Mouse (Mus musculus): Measurements from ENCODE around the gene Actn4. TPM values are rescaled to one million over a fixed set of nuclear protein-coding genes. Genes with fewer than 3 reads are reported as not detected.

Gene Actn4
- polyA plus RNA-seq, 1 experiment from 2014 or later: 166 TPM

GRCm38 (mm10) chr7:28944756-28945415, 17.3 kb downstream of the Actn4 start:
- peaks cover 58% of the 10 kb centered on the region for H3K36me3 ChIP-seq
- no peaks in the 10 kb centered on the region for H3K9me3 ChIP-seq (replicated peaks)
- H3K4me2 ChIP-seq: no peak overlapping the region
- H3K27me3 ChIP-seq (replicated peaks): no peaks in the 10 kb centered on the region
- H3K9ac ChIP-seq: no peak overlapping the region
- peak overlapping the region; percentile 75 for H3K27ac ChIP-seq
- ATAC-seq: no peak
- H3K4me3 ChIP-seq: no peak overlapping the region
- H3K4me1 ChIP-seq: peaks cover 98% of the 10 kb centered on the region
- 56% methylated on average over 6 of the region's 6 CpGs for WGBS (ENCODE audit: insufficient replicate concordance)

- no peak overlapping the region for H3K4me2 ChIP-seq
- H3K27me3 ChIP-seq (replicated peaks): no peaks in the 10 kb centered on the region
- peaks cover 51% of the 10 kb centered on the region for H3K36me3 ChIP-seq
- peaks cover 98% of the 10 kb centered on the region for H3K4me1 ChIP-seq
- WGBS (ENCODE audit: insufficient replicate concordance): 65% methylated on average over 5 of the region's 5 CpGs
- ATAC-seq: no peak
- H3K27ac ChIP-seq: peak overlapping the region; percentile 61; the same call in 1 of the 2 replicates
- H3K9me3 ChIP-seq (replicated peaks): no peaks in the 10 kb centered on the region
- no peak overlapping the region for H3K9ac ChIP-seq
- H3K4me3 ChIP-seq: no peak overlapping the region
These were observed 18.5 kb downstream of the Actn4 start for GRCm38 (mm10) chr7:28943451-28944180.

- Histone ChIP-seq H3K36me3 (peaks cover 46% of the 10 kb centered on the region), H3K4me3 (no peak overlapping the region), H3K9me3 (replicated peaks) (no peaks in the 10 kb centered on the region), H3K4me1 (peaks cover 97% of the 10 kb centered on the region), H3K9ac (no peak overlapping the region), H3K27ac (peak overlapping the region; percentile 55), H3K4me2 (no peak overlapping the region), H3K27me3 (replicated peaks) (no peaks in the 10 kb centered on the region)
- 67% methylated on average over 4 of the region's 4 CpGs for WGBS (ENCODE audit: insufficient replicate concordance)
- ATAC-seq: no peak
These were observed 20.6 kb downstream of the Actn4 start for GRCm38 (mm10) chr7:28941542-28941941.

- no peak for ATAC-seq
- WGBS (ENCODE audit: insufficient replicate concordance): 79% methylated on average over 4 of the region's 4 CpGs
- H3K9ac ChIP-seq: no peak overlapping the region
These were observed 21.0 kb downstream of the Actn4 start for GRCm38 (mm10) chr7:28941129-28941528.

GRCm38 (mm10) chr7:28939418-28940183, 22.5 kb downstream of the Actn4 start:
- H3K4me3 ChIP-seq: no peak overlapping the region
- H3K36me3 ChIP-seq: peaks cover 53% of the 10 kb centered on the region
- peaks cover 97% of the 10 kb centered on the region for H3K4me1 ChIP-seq
- ATAC-seq: no peak
- H3K4me2 ChIP-seq: no peak overlapping the region
- H3K27me3 ChIP-seq (replicated peaks): no peaks in the 10 kb centered on the region
- H3K27ac ChIP-seq: no peak overlapping the region
- WGBS (ENCODE audit: insufficient replicate concordance): 83% methylated on average over 7 of the region's 7 CpGs
- H3K9ac ChIP-seq: no peak overlapping the region
- H3K9me3 ChIP-seq (replicated peaks): no peaks in the 10 kb centered on the region

More at GRCm38 (mm10) chr7:28941129-28941528, 21.0 kb downstream of the Actn4 start:
- Histone ChIP-seq H3K4me3 (no peak overlapping the region), H3K4me1 (peaks cover 97% of the 10 kb centered on the region), H3K9me3 (replicated peaks) (no peaks in the 10 kb centered on the region), H3K27ac (peak overlapping the region; percentile 55; the same call in 1 of the 2 replicates), H3K27me3 (replicated peaks) (no peaks in the 10 kb centered on the region), H3K4me2 (no peak overlapping the region), H3K36me3 (peaks cover 46% of the 10 kb centered on the region)

GRCm38 (mm10) chr7:28938654-28939053, 23.5 kb downstream of the Actn4 start:
- 61% methylated on average over 4 of the region's 4 CpGs for WGBS (ENCODE audit: insufficient replicate concordance)
- Histone ChIP-seq H3K4me2 (no peak overlapping the region), H3K36me3 (peaks cover 59% of the 10 kb centered on the region), H3K4me1 (peaks cover 96% of the 10 kb centered on the region), H3K27ac (no peak overlapping the region), H3K9me3 (replicated peaks) (no peaks in the 10 kb centered on the region), H3K4me3 (no peak overlapping the region), H3K9ac (no peak overlapping the region), H3K27me3 (replicated peaks) (no peaks in the 10 kb centered on the region)
- ATAC-seq: no peak

GRCm38 (mm10) chr7:28936787-28937186, 25.4 kb downstream of the Actn4 start:
- Histone ChIP-seq H3K4me3 (no peak overlapping the region), H3K9me3 (replicated peaks) (no peaks in the 10 kb centered on the region), H3K27me3 (replicated peaks) (no peaks in the 10 kb centered on the region), H3K27ac (peak overlapping the region; percentile 10; the same call in 1 of the 2 replicates), H3K4me1 (peaks cover 92% of the 10 kb centered on the region), H3K9ac (0 out of 2 replicates have a peak overlapping the region, but pooled peaks have one; percentile 25), H3K36me3 (peaks cover 48% of the 10 kb centered on the region), H3K4me2 (no peak overlapping the region)
- ATAC-seq: no peak
- WGBS (ENCODE audit: insufficient replicate concordance): 56% methylated on average over 4 of the region's 4 CpGs

GRCm38 (mm10) chr7:28933825-28934224, 28.3 kb downstream of the Actn4 start:
- no peaks in the 10 kb centered on the region for H3K9me3 ChIP-seq (replicated peaks)
- no peak overlapping the region for H3K4me3 ChIP-seq
- H3K27me3 ChIP-seq (replicated peaks): no peaks in the 10 kb centered on the region
- H3K9ac ChIP-seq: no peak overlapping the region
- WGBS (ENCODE audit: insufficient replicate concordance): 85% methylated on average over 2 of the region's 2 CpGs
- peaks cover 94% of the 10 kb centered on the region for H3K4me1 ChIP-seq
- no peak for ATAC-seq
- no peak overlapping the region for H3K4me2 ChIP-seq
- H3K36me3 ChIP-seq: peaks cover 48% of the 10 kb centered on the region
- H3K27ac ChIP-seq: peak overlapping the region; percentile 5; the same call in 1 of the 2 replicates

- no peaks in the 10 kb centered on the region for H3K9me3 ChIP-seq (replicated peaks)
- 0 out of 2 replicates have a peak, but pooled peaks have one; percentile 35 for ATAC-seq
- H3K27ac ChIP-seq: no peak overlapping the region
- peaks cover 93% of the 10 kb centered on the region for H3K4me1 ChIP-seq
- H3K27me3 ChIP-seq (replicated peaks): no peaks in the 10 kb centered on the region
- peaks cover 47% of the 10 kb centered on the region for H3K36me3 ChIP-seq
- WGBS (ENCODE audit: insufficient replicate concordance): 62% methylated on average over 6 of the region's 6 CpGs
- H3K9ac ChIP-seq: no peak overlapping the region
- no peak overlapping the region for H3K4me2 ChIP-seq
- H3K4me3 ChIP-seq: no peak overlapping the region
These were observed 29.6 kb downstream of the Actn4 start for GRCm38 (mm10) chr7:28932421-28933041.

GRCm38 (mm10) chr7:28931695-28932039, 30.5 kb downstream of the Actn4 start:
- Histone ChIP-seq H3K4me1 (peaks cover 90% of the 10 kb centered on the region), H3K9ac (no peak overlapping the region), H3K27me3 (replicated peaks) (no peaks in the 10 kb centered on the region), H3K4me3 (no peak overlapping the region), H3K36me3 (peaks cover 46% of the 10 kb centered on the region), H3K4me2 (no peak overlapping the region), H3K9me3 (replicated peaks) (no peaks in the 10 kb centered on the region), H3K27ac (no peak overlapping the region)
- 86% methylated on average over 4 of the region's 4 CpGs for WGBS (ENCODE audit: insufficient replicate concordance)
- ATAC-seq: no peak

- Histone ChIP-seq H3K27ac (no peak overlapping the region), H3K9me3 (replicated peaks) (no peaks in the 10 kb centered on the region), H3K4me2 (no peak overlapping the region), H3K4me3 (no peak overlapping the region), H3K36me3 (peaks cover 47% of the 10 kb centered on the region), H3K27me3 (replicated peaks) (no peaks in the 10 kb centered on the region), H3K4me1 (peaks cover 90% of the 10 kb centered on the region), H3K9ac (no peak overlapping the region)
- ATAC-seq: no peak
- 85% methylated on average over 7 of the region's 7 CpGs for WGBS (ENCODE audit: insufficient replicate concordance)
These were observed 31.0 kb downstream of the Actn4 start for GRCm38 (mm10) chr7:28931032-28931694.

All from liver, embryonic 12.5 days (tissue).